Mouse (Mus musculus) forebrain, embryonic 10.5 days (tissue): Measurements from ENCODE around the gene Luc7l3. TPM values are rescaled to one million over a fixed set of nuclear protein-coding genes. Genes with fewer than 3 reads are reported as not detected.

ENCODE experiments used
- DNase-seq: peaks from one replicate; pipeline ENCODE4 v3.0.0-alpha.2; 2017; ENCODE audit warnings: low spot score; ENCODE audit errors: extremely low spot score
- H3K27ac ChIP-seq: fragments of 300-500 bp; sonication (generic); 2 replicates; pipeline ENCODE4 v1.5.1; 2016; ENCODE audit warnings: mild to moderate bottlenecking
- H3K27me3 ChIP-seq: fragments of 300-500 bp; sonication (generic); 2 replicates; pipeline ENCODE4 v1.6.1; 2016; ENCODE audit warnings: mild to moderate bottlenecking; ENCODE audit not compliant: poor library complexity, severe bottlenecking
- H3K36me3 ChIP-seq: fragments of 300-500 bp; sonication (generic); replicated peaks from 2 replicates; pipeline ENCODE4 v1.6.1; 2016; ENCODE audit warnings: mild to moderate bottlenecking, moderate library complexity
- H3K4me1 ChIP-seq: fragments of 300-500 bp; sonication (generic); 2 replicates; pipeline ENCODE4 v1.6.1; 2016
- H3K4me3 ChIP-seq: fragments of 300-500 bp; sonication (generic); 2 replicates; pipeline ENCODE4 v1.5.1; 2016; ENCODE audit warnings: mild to moderate bottlenecking, moderate library complexity
- H3K9me3 ChIP-seq: fragments of 300-500 bp; sonication (generic); 2 replicates; pipeline ENCODE4 v1.6.1; 2016; ENCODE audit warnings: mild to moderate bottlenecking, moderate library complexity
- WGBS: fragments of 180-500 bp; shearing (Covaris S2); methylation state at CpG from one replicate; pipeline ENCODE4 v1.1.7; 2016; 5-methylcytosine and 5-hydroxymethylcytosine counted together
- polyA plus RNA-seq: library from polyadenylated mRNA; unstranded; fragments of >200 nt; fragmentation: Nextera tagmentation; extraction: Ambion mirVana; gene quantifications from 2 replicates; pipeline ENCODE4 v1.2.1, GENCODE M21; 2016

The Luc7l3 gene
- polyA plus RNA-seq = 113 and 129 TPM in 2 replicates

- Histone ChIP-seq H3K27ac (peak within 1 kb of the TSS; percentile 99), H3K9me3 (no peaks in the 10 kb centered on the region), H3K27me3 (no peaks in the 10 kb centered on the region), H3K4me1 (peaks cover 59% of the 10 kb centered on the region), H3K4me3 (peak within 1 kb of the TSS; percentile 98), H3K36me3 (peaks cover 32% of the 10 kb centered on the region)
- under 1% methylated on average over 36 of the region's 36 CpGs for WGBS
- peak; percentile 92 for DNase-seq
Observed at GRCm38 (mm10) chr11:94321931-94322400, at the start of gene Luc7l3. Gene Luc7l3 (minus strand): TSS chr11:94321988.

GRCm38 (mm10) chr11:94370809-94371208 is 49.0 kb upstream of the Luc7l3 start:
- WGBS = 59% methylated on average over 5 of the region's 5 CpGs
- no peak for DNase-seq
- H3K9me3 ChIP-seq = no peaks in the 10 kb centered on the region
- H3K36me3 ChIP-seq = no peaks in the 10 kb centered on the region
- H3K4me1 ChIP-seq = peaks cover 10% of the 10 kb centered on the region; the same call in 1 of the 2 replicates
- H3K27ac ChIP-seq = 0 out of 2 replicates have a peak overlapping the region, but pooled peaks have one; percentile 60
- H3K27me3 ChIP-seq = peaks cover 9% of the 10 kb centered on the region; the same call in 1 of the 2 replicates
- no peak overlapping the region for H3K4me3 ChIP-seq

GRCm38 (mm10) chr11:94369981-94370380 is 48.2 kb upstream of the Luc7l3 start:
- no peak overlapping the region for H3K27ac ChIP-seq
- H3K27me3 ChIP-seq = peaks cover 9% of the 10 kb centered on the region; the same call in 1 of the 2 replicates
- peaks cover 10% of the 10 kb centered on the region; the same call in 1 of the 2 replicates for H3K4me1 ChIP-seq
- H3K9me3 ChIP-seq = no peaks in the 10 kb centered on the region
- DNase-seq = no peak
- no peak overlapping the region for H3K4me3 ChIP-seq
- WGBS = 87% methylated on average over 6 of the region's 6 CpGs
- no peaks in the 10 kb centered on the region for H3K36me3 ChIP-seq

GRCm38 (mm10) chr11:94365340-94365739 is 43.6 kb upstream of the Luc7l3 start:
- 76% methylated on average over 3 of the region's 3 CpGs for WGBS
- no peak overlapping the region for H3K4me3 ChIP-seq
- DNase-seq = no peak
- no peaks in the 10 kb centered on the region for H3K9me3 ChIP-seq
- no peaks in the 10 kb centered on the region for H3K27me3 ChIP-seq
- no peaks in the 10 kb centered on the region for H3K4me1 ChIP-seq
- no peak overlapping the region for H3K27ac ChIP-seq
- H3K36me3 ChIP-seq = no peaks in the 10 kb centered on the region

GRCm38 (mm10) chr11:94363690-94364089 is 41.9 kb upstream of the Luc7l3 start:
- 87% methylated on average over 7 of the region's 7 CpGs for WGBS
- Histone ChIP-seq H3K27me3 (no peaks in the 10 kb centered on the region), H3K27ac (no peak overlapping the region), H3K36me3 (no peaks in the 10 kb centered on the region), H3K9me3 (no peaks in the 10 kb centered on the region), H3K4me3 (no peak overlapping the region), H3K4me1 (no peaks in the 10 kb centered on the region)
- DNase-seq = no peak

GRCm38 (mm10) chr11:94362101-94362500 is 40.3 kb upstream of the Luc7l3 start:
- no peak overlapping the region for H3K27ac ChIP-seq
- no peak overlapping the region for H3K4me3 ChIP-seq
- H3K9me3 ChIP-seq = no peaks in the 10 kb centered on the region
- H3K4me1 ChIP-seq = no peaks in the 10 kb centered on the region
- DNase-seq = no peak
- 92% methylated on average over 5 of the region's 5 CpGs for WGBS
- no peaks in the 10 kb centered on the region for H3K36me3 ChIP-seq
- 0 out of 2 replicates have a peak, but pooled peaks cover under 1% of the 10 kb centered on the region for H3K27me3 ChIP-seq

- DNase-seq = no peak
- 93% methylated on average over 14 of the region's 14 CpGs for WGBS
- Histone ChIP-seq H3K9me3 (no peaks in the 10 kb centered on the region), H3K4me1 (no peaks in the 10 kb centered on the region), H3K36me3 (no peaks in the 10 kb centered on the region), H3K27me3 (peaks cover 5% of the 10 kb centered on the region), H3K4me3 (no peak overlapping the region), H3K27ac (no peak overlapping the region)
Observed at GRCm38 (mm10) chr11:94361166-94361870, 39.5 kb upstream of the Luc7l3 start.

- Histone ChIP-seq H3K27me3 (peaks cover 9% of the 10 kb centered on the region), H3K4me1 (no peaks in the 10 kb centered on the region), H3K9me3 (no peaks in the 10 kb centered on the region), H3K4me3 (no peak overlapping the region), H3K27ac (no peak overlapping the region), H3K36me3 (no peaks in the 10 kb centered on the region)
- 94% methylated on average over 12 of the region's 12 CpGs for WGBS
- no peak for DNase-seq
Observed at GRCm38 (mm10) chr11:94359168-94359567, 37.4 kb upstream of the Luc7l3 start.

- H3K4me3 ChIP-seq = no peak overlapping the region
- WGBS = 89% methylated on average over 9 of the region's 9 CpGs
- H3K27ac ChIP-seq = no peak overlapping the region
- no peaks in the 10 kb centered on the region for H3K36me3 ChIP-seq
- no peaks in the 10 kb centered on the region for H3K9me3 ChIP-seq
- H3K27me3 ChIP-seq = peaks cover 29% of the 10 kb centered on the region
- no peak for DNase-seq
- peaks cover 8% of the 10 kb centered on the region; the same call in 1 of the 2 replicates for H3K4me1 ChIP-seq
Observed at GRCm38 (mm10) chr11:94355521-94356217, 33.9 kb upstream of the Luc7l3 start.

GRCm38 (mm10) chr11:94351094-94351493 is 29.3 kb upstream of the Luc7l3 start:
- WGBS = 37% methylated on average over 3 of the region's 3 CpGs
- Histone ChIP-seq H3K27me3 (peaks cover 23% of the 10 kb centered on the region), H3K4me1 (peaks cover 8% of the 10 kb centered on the region; the same call in 1 of the 2 replicates), H3K4me3 (no peak overlapping the region), H3K36me3 (no peaks in the 10 kb centered on the region), H3K27ac (0 out of 2 replicates have a peak overlapping the region, but pooled peaks have one; percentile 25), H3K9me3 (no peaks in the 10 kb centered on the region)
- no peak for DNase-seq

GRCm38 (mm10) chr11:94350337-94350736 is 28.5 kb upstream of the Luc7l3 start:
- no peak for DNase-seq
- peaks cover 11% of the 10 kb centered on the region; the same call in 1 of the 2 replicates for H3K4me1 ChIP-seq
- H3K4me3 ChIP-seq = no peak overlapping the region
- H3K27ac ChIP-seq = no peak overlapping the region
- H3K9me3 ChIP-seq = no peaks in the 10 kb centered on the region
- H3K36me3 ChIP-seq = no peaks in the 10 kb centered on the region
- 85% methylated on average over 1 of the region's 1 CpGs for WGBS
- H3K27me3 ChIP-seq = peaks cover 29% of the 10 kb centered on the region

GRCm38 (mm10) chr11:94349839-94350238 is 28.1 kb upstream of the Luc7l3 start:
- H3K4me3 ChIP-seq = no peak overlapping the region
- peaks cover 16% of the 10 kb centered on the region for H3K4me1 ChIP-seq
- no peak for DNase-seq
- no peaks in the 10 kb centered on the region for H3K9me3 ChIP-seq
- H3K36me3 ChIP-seq = no peaks in the 10 kb centered on the region
- WGBS = 91% methylated on average over 2 of the region's 2 CpGs
- peaks cover 32% of the 10 kb centered on the region for H3K27me3 ChIP-seq
- no peak overlapping the region for H3K27ac ChIP-seq
